Mouse (Mus musculus) C2C12 (cell line): ENCODE results near the gene Uqcc1.

ENCODE experiments used
- CTCF ChIP-seq: IDR thresholded peaks from one replicate; pipeline ENCODE4 v1.5.1; 2011; ENCODE audit not compliant: control insufficient read depth, insufficient read depth, insufficient read length
- MAX ChIP-seq: IDR thresholded peaks from one replicate; pipeline ENCODE4 v1.6.1; 2011; ENCODE audit warnings: mild to moderate bottlenecking, control low read depth
- MYOG ChIP-seq: IDR thresholded peaks from one replicate; pipeline ENCODE4 v1.6.1; 2011; ENCODE audit not compliant: control insufficient read depth, insufficient read length; ENCODE audit errors: extremely low read depth
- USF1 ChIP-seq: IDR thresholded peaks from one replicate; pipeline ENCODE4 v1.6.1; 2011; ENCODE audit warnings: low read depth, mild to moderate bottlenecking, control low read depth, moderate library complexity

DNA sequence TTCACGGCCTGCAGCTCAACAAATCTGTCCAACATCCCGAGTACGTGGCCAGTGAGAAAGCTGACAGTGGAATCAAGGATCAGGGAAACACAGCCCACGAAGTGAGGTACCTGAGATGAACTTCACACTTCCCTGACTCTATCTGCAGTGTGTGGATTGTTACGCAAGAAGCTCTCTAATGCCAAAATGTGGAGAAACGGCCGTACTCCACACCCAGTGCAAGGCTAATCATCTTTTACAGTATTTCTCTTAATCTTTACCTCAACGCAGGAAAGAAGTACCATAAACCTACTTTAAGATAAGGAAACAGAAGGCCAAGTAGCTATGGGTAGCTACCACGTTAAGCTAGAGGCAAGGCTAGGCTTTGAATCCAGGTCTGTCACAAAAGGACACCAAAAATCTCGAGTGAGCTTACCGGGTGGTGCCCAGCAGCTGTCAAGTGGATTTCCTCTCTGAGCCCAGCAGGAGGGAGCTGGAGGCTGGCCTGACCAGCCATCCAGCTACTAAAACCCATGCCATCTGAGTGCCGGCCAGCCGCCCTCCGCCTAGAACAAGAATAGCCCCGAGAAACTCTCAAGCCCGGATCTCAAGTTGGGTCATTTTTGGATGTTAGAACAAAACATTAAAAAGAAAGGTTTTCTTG lies 27.0 kb downstream of the Uqcc1 start:
- TF ChIP-seq CTCF: no peak
- TF ChIP-seq USF1: no peak
- no peak for TF ChIP-seq MAX
- TF ChIP-seq MYOG: no peak
